Mouse (Mus musculus) sigmoid colon, adult 10 weeks (tissue): Measurements from ENCODE around the gene Olfr1022. TPM values are rescaled to one million over a fixed set of nuclear protein-coding genes. Genes with fewer than 3 reads are reported as not detected.

ENCODE experiments used
- polyA plus RNA-seq: library from polyadenylated mRNA; stranded (reverse); fragments of 350-450 nt; fragmentation: Illumina TruSeq; extraction: RNeasy Lipid Tissue Mini Kit (QIAGEN cat#74804); gene quantifications from one replicate; pipeline ENCODE4 v1.2.3, GENCODE M21; 2014; ENCODE audit warnings: low read depth, low replicate concordance

Gene Olfr1022
- polyA plus RNA-seq, result not detected

GRCm38 (mm10) chr2:85868294-85868693 lies at the start of gene Olfr1022:
Gene Olfr1022 (plus strand): TSS chr2:85868594.

GRCm38 (mm10) chr2:85845383-85845782 lies 23.0 kb upstream of the Olfr1022 start, which contains the start of gene Olfr1019:
Gene Olfr1019 (minus strand): TSS chr2:85845483.

GRCm38 (mm10) chr2:85846730-85847129 lies 21.7 kb upstream of the Olfr1022 start, which contains the start of gene Olfr1020:
Gene Olfr1020 (plus strand): TSS chr2:85847030.

GRCm38 (mm10) chr2:85885340-85885739 lies 16.9 kb downstream of the Olfr1022 start, which contains the start of gene Olfr1023:
Gene Olfr1023 (plus strand): TSS chr2:85885640.

GRCm38 (mm10) chr2:85904952-85905351 lies 36.6 kb downstream of the Olfr1022 start, which contains the start of gene Olfr1024:
Gene Olfr1024 (minus strand): TSS chr2:85905052.

GRCm38 (mm10) chr2:85914893-85915292 lies 46.5 kb downstream of the Olfr1022 start, which contains the start of gene Olfr1025-ps1:
Gene Olfr1025-ps1 (plus strand): TSS chr2:85915193.

Other genes starting within 250 kb of the Olfr1022 start
- not detected for gene Olfr1002, start 217.9 kb upstream of the Olfr1022 start, polyA plus RNA-seq
- not detected for gene Olfr154, start 204.1 kb upstream of the Olfr1022 start, polyA plus RNA-seq
- not detected for gene Olfr1006, start 189.8 kb upstream of the Olfr1022 start, polyA plus RNA-seq
- gene Olfr1008, start 179.2 kb upstream of the Olfr1022 start, polyA plus RNA-seq, result not detected
- not detected for gene Olfr1009, start 153.2 kb upstream of the Olfr1022 start, polyA plus RNA-seq
- not detected for gene Olfr1012, start 105.8 kb upstream of the Olfr1022 start, polyA plus RNA-seq
- gene Olfr1013, start 101.5 kb upstream of the Olfr1022 start, polyA plus RNA-seq, result not detected
- not detected for gene Olfr1014, start 95.9 kb upstream of the Olfr1022 start, polyA plus RNA-seq
- not detected for gene Olfr1015, start 86.6 kb upstream of the Olfr1022 start, polyA plus RNA-seq
- not detected for gene Olfr1016, start 66.0 kb upstream of the Olfr1022 start, polyA plus RNA-seq
- not detected for gene Olfr1018, start 50.1 kb upstream of the Olfr1022 start, polyA plus RNA-seq
- not detected for gene Olfr1019, start 23.1 kb upstream of the Olfr1022 start, polyA plus RNA-seq
- not detected for gene Olfr1020, start 21.6 kb upstream of the Olfr1022 start, polyA plus RNA-seq
- gene Olfr1023, start 17.0 kb downstream of the Olfr1022 start, polyA plus RNA-seq, result not detected
- not detected for gene Olfr1024, start 36.5 kb downstream of the Olfr1022 start, polyA plus RNA-seq
- not detected for gene Olfr1025-ps1, start 46.6 kb downstream of the Olfr1022 start, polyA plus RNA-seq
- not detected for gene Olfr1026, start 53.0 kb downstream of the Olfr1022 start, polyA plus RNA-seq
- gene Olfr1028, start 81.8 kb downstream of the Olfr1022 start, polyA plus RNA-seq, result not detected
- 0.09 TPM for gene Olfr1029, start 105.3 kb downstream of the Olfr1022 start, polyA plus RNA-seq
- not detected for gene Olfr1030, start 110.7 kb downstream of the Olfr1022 start, polyA plus RNA-seq
- not detected for gene Olfr1031, start 121.7 kb downstream of the Olfr1022 start, polyA plus RNA-seq
- not detected for gene Olfr1032, start 136.9 kb downstream of the Olfr1022 start, polyA plus RNA-seq
- 4.1 TPM for gene Olfr1033, start 152.0 kb downstream of the Olfr1022 start, polyA plus RNA-seq
- gene Olfr1034, start 177.3 kb downstream of the Olfr1022 start, polyA plus RNA-seq, result 0.57 TPM
- gene Olfr1036, start 205.4 kb downstream of the Olfr1022 start, polyA plus RNA-seq, result not detected
- gene Olfr1037, start 218.8 kb downstream of the Olfr1022 start, polyA plus RNA-seq, result not detected